Mouse (Mus musculus) CH12.LX (cell line): ENCODE measurements around the gene Phyh.

Source experiments
- BHLHE40 ChIP-seq: IDR thresholded peaks from 2 replicates; pipeline ENCODE4 v1.6.1; 2011; ENCODE audit warnings: mild to moderate bottlenecking, low read depth, low read length, improper control_type of control experiment
- CTCF ChIP-seq, 2 experiments: IDR thresholded peaks in 1 of 2; conservative IDR thresholded peaks in 1 of 2; 2 replicates each; pipeline ENCODE4 v1.5.1; 2011 to 2012; ENCODE audit warnings: low read depth in 2 of 2, low read length in 2 of 2, improper control_type of control experiment in 1 of 2, inconsistent platforms in 1 of 2, mild to moderate bottlenecking in 1 of 2, moderate library complexity in 1 of 2
- EP300 ChIP-seq: IDR thresholded peaks from 2 replicates; pipeline ENCODE4 v1.6.1; 2011; ENCODE audit warnings: low read length, improper control_type of control experiment
- ETS1 ChIP-seq: conservative IDR thresholded peaks from 2 replicates; pipeline ENCODE4 v1.6.1; 2012; ENCODE audit warnings: low read depth, mild to moderate bottlenecking, inconsistent platforms, low read length, improper control_type of control experiment, moderate library complexity
- JUND ChIP-seq: conservative IDR thresholded peaks from 2 replicates; pipeline ENCODE4 v1.6.1; 2011; ENCODE audit warnings: low read depth, low read length, improper control_type of control experiment
- MAFK ChIP-seq: IDR thresholded peaks from 2 replicates; pipeline ENCODE4 v1.6.1; 2011; ENCODE audit warnings: low read length, improper control_type of control experiment; ENCODE audit not compliant: insufficient replicate concordance
- MEF2A ChIP-seq: IDR thresholded peaks from 2 replicates; pipeline ENCODE4 v1.6.1; 2014; ENCODE audit warnings: low read depth, mild to moderate bottlenecking, inconsistent platforms, low read length, improper control_type of control experiment, borderline replicate concordance
- NRF1 ChIP-seq: IDR thresholded peaks from 2 replicates; pipeline ENCODE4 v1.6.1; 2014; ENCODE audit warnings: low read depth, mild to moderate bottlenecking, inconsistent platforms, low read length, improper control_type of control experiment, moderate library complexity
- PAX5 ChIP-seq: IDR thresholded peaks from 2 replicates; pipeline ENCODE4 v1.6.1; 2012; ENCODE audit warnings: low read length, inconsistent platforms, mixed read lengths
- POLR2A ChIP-seq: IDR thresholded peaks from 2 replicates; pipeline ENCODE4 v1.6.1; 2011; ENCODE audit warnings: low read depth, mild to moderate bottlenecking, improper control_type of control experiment, low read length
- RCOR1 ChIP-seq: conservative IDR thresholded peaks from 2 replicates; pipeline ENCODE4 v1.6.1; 2012; ENCODE audit warnings: low read depth, mild to moderate bottlenecking, inconsistent platforms, low read length, improper control_type of control experiment
- TCF12 ChIP-seq: IDR thresholded peaks from 2 replicates; pipeline ENCODE4 v1.6.1; 2014; ENCODE audit warnings: low read depth, mild to moderate bottlenecking, inconsistent platforms, low read length, improper control_type of control experiment
- USF1 ChIP-seq: IDR thresholded peaks from 2 replicates; pipeline ENCODE4 v1.6.1; 2014; ENCODE audit warnings: low read depth, mild to moderate bottlenecking, inconsistent platforms, low read length, improper control_type of control experiment
- ZNF384 ChIP-seq: IDR thresholded peaks from 2 replicates; pipeline ENCODE4 v1.6.1; 2012; ENCODE audit warnings: low read depth, low read length, improper control_type of control experiment, inconsistent platforms

- no peak for TF ChIP-seq CTCF (conservative IDR thresholded peaks at IDR 0.05 in 1 of 2, IDR thresholded peaks at IDR 0.05 in 1 of 2; ENCODE audit: low read depth in 2 of 2, low read length in 2 of 2)
- no peak for TF ChIP-seq BHLHE40
- TF ChIP-seq ZNF384 = no peak
- TF ChIP-seq USF1 = no peak
- TF ChIP-seq POLR2A = no peak
- no peak for TF ChIP-seq NRF1
- no peak for TF ChIP-seq JUND
- no peak for TF ChIP-seq MEF2A
- no peak for TF ChIP-seq MAFK
- TF ChIP-seq TCF12 = no peak
- TF ChIP-seq ETS1 = no peak
- TF ChIP-seq RCOR1 = no peak
- TF ChIP-seq PAX5 = no peak
- TF ChIP-seq EP300 = no peak
These were observed 42.7 kb upstream of the Phyh start for GRCm38 (mm10) chr2:4876131-4876530.
